Mouse (Mus musculus): ENCODE results near the gene Tlcd1. TPM values are rescaled to one million over a fixed set of nuclear protein-coding genes. Genes with fewer than 3 reads are reported as not detected.

Tlcd1 gene
- polyA plus RNA-seq, 1 experiment: 12.2 TPM

GRCm38 (mm10) chr11:78204287-78204686 is 27.8 kb downstream of the Tlcd1 start:
- H3K27ac ChIP-seq (ENCODE audit: insufficient read depth, low read length): no peak overlapping the region
- H3K27me3 ChIP-seq (ENCODE audit: control insufficient read depth, insufficient read depth, low read length, poor library complexity, severe bottlenecking): no peaks in the 10 kb centered on the region
- TF ChIP-seq POLR2A (IDR thresholded peaks at IDR 0.05; ENCODE audit: insufficient read depth, low read length): no peak
- TF ChIP-seq EP300 (IDR thresholded peaks at IDR 0.05; ENCODE audit: insufficient read depth, low read depth, low read length): no peak
- no peak for TF ChIP-seq CTCF (IDR thresholded peaks at IDR 0.05; ENCODE audit: low read depth, low read length)
- H3K4me3 ChIP-seq (ENCODE audit: low read depth, low read length): no peak overlapping the region
- peaks cover 31% of the 10 kb centered on the region for H3K36me3 ChIP-seq (ENCODE audit: control insufficient read depth, insufficient read depth, low read length, poor library complexity, severe bottlenecking)
- no peaks in the 10 kb centered on the region for H3K9me3 ChIP-seq (replicated peaks; ENCODE audit: control insufficient read depth, insufficient read depth, low read length, poor library complexity, severe bottlenecking)
- no peak overlapping the region for H3K9ac ChIP-seq (ENCODE audit: low read depth, poor library complexity, severe bottlenecking)
- no peaks in the 10 kb centered on the region for H3K4me1 ChIP-seq (ENCODE audit: control insufficient read depth, insufficient read depth, low read length)

DNA sequence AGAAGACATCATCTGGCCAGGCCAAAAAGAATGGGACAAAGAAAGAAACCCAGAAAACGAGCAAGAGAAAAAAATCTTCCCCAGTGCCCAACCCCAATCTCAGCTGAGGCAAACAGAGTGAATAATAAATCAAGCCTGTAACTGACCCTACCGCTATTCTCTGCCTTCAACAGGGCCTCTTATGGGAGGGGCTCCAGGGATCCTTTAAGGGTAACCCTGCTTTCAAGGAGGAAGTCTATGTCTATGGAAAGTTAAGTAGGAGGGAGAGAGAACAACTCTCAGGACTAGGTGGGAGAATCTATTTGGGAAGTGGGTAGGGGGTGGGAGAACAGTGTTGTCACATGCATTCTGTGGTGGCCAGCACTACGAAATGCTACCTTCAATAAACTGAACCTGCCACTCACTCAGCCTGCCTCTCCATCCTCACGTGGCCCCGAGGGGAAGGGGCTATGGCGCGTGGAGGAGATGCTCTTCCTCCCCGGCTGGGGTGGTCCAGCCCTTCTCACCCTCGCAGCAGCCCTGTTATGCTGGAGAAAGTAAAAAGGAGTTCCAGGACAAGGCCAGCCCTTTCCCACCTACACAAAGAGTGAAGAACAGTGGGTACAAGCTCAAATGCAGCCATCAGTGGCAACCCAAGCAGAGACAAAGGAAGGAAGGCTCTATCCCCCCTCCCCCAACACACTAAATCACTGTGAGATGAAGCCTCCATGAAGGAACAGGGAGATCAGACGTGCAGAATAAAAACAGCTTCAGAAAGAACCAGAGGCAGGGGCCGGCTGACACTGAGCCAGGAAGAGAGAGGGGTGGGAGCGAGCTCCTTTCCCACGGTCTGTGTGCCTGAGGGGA is 29.1 kb downstream of the Tlcd1 start:
- H3K9ac ChIP-seq (ENCODE audit: low read depth, poor library complexity, severe bottlenecking): no peak overlapping the region
- TF ChIP-seq EP300 (IDR thresholded peaks at IDR 0.05; ENCODE audit: insufficient read depth, low read depth, low read length) (no peak), CTCF (IDR thresholded peaks at IDR 0.05; ENCODE audit: low read depth, low read length) (no peak), POLR2A (IDR thresholded peaks at IDR 0.05; ENCODE audit: insufficient read depth, low read length) (no peak)
- H3K36me3 ChIP-seq (ENCODE audit: control insufficient read depth, insufficient read depth, low read length, poor library complexity, severe bottlenecking): peaks cover 42% of the 10 kb centered on the region
- H3K27ac ChIP-seq (ENCODE audit: insufficient read depth, low read length): no peak overlapping the region
- no peaks in the 10 kb centered on the region for H3K27me3 ChIP-seq (ENCODE audit: control insufficient read depth, insufficient read depth, low read length, poor library complexity, severe bottlenecking)
- H3K9me3 ChIP-seq (replicated peaks; ENCODE audit: control insufficient read depth, insufficient read depth, low read length, poor library complexity, severe bottlenecking): no peaks in the 10 kb centered on the region
- H3K4me3 ChIP-seq (ENCODE audit: low read depth, low read length): no peak overlapping the region
- H3K4me1 ChIP-seq (ENCODE audit: control insufficient read depth, insufficient read depth, low read length): no peaks in the 10 kb centered on the region

DNA sequence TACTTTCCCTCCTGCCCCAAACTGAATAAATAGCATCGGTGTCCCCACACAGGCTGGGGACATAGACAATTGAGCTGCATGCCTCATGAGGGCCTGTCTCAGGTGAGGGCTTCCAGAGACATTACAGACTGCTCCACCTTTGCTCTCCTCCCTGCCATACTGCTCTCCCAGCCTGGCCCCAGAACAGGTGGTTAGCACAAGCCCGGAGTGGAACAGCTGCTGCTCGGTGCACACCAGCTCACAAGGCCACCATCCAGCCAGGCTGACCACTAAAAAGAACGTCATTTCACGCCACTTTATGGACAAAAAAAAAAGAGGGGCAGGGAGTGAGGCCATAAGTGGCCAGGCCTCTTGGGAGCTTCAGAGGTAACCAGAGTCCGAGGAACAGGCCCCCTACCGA is 30.7 kb downstream of the Tlcd1 start:
- H3K36me3 ChIP-seq (ENCODE audit: control insufficient read depth, insufficient read depth, low read length, poor library complexity, severe bottlenecking): peaks cover 52% of the 10 kb centered on the region
- H3K27me3 ChIP-seq (ENCODE audit: control insufficient read depth, insufficient read depth, low read length, poor library complexity, severe bottlenecking): no peaks in the 10 kb centered on the region
- no peaks in the 10 kb centered on the region for H3K9me3 ChIP-seq (replicated peaks; ENCODE audit: control insufficient read depth, insufficient read depth, low read length, poor library complexity, severe bottlenecking)

DNA sequence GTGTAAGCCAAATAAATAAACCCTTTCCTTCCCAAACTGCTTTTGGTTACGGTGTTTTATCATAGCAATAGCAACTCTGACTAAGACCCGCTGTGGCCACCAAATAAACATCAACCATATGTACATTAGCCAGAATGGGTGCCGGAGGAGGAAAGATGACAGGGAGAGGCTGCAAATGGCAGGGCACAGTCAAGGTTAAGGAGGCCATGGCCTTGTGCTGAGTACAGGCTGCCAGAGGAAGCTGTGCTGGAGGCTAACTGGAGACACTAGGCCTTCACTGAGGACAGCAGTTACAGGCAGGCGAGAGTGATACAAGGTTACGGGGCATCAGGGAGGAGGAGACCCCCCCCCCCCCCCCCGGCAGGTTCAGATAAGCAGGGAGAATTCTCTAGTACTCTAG is 33.4 kb downstream of the Tlcd1 start:
- H3K4me3 ChIP-seq (ENCODE audit: low read depth, low read length): no peak overlapping the region
- H3K27ac ChIP-seq (ENCODE audit: insufficient read depth, low read length): no peak overlapping the region
- H3K4me1 ChIP-seq (ENCODE audit: control insufficient read depth, insufficient read depth, low read length): no peaks in the 10 kb centered on the region
- no peak for TF ChIP-seq EP300 (IDR thresholded peaks at IDR 0.05; ENCODE audit: insufficient read depth, low read depth, low read length)
- no peak for TF ChIP-seq POLR2A (IDR thresholded peaks at IDR 0.05; ENCODE audit: insufficient read depth, low read length)
- TF ChIP-seq CTCF (IDR thresholded peaks at IDR 0.05; ENCODE audit: low read depth, low read length): no peak
- H3K36me3 ChIP-seq (ENCODE audit: control insufficient read depth, insufficient read depth, low read length, poor library complexity, severe bottlenecking): peaks cover 74% of the 10 kb centered on the region
- no peak overlapping the region for H3K9ac ChIP-seq (ENCODE audit: low read depth, poor library complexity, severe bottlenecking)
- H3K9me3 ChIP-seq (replicated peaks; ENCODE audit: control insufficient read depth, insufficient read depth, low read length, poor library complexity, severe bottlenecking): no peaks in the 10 kb centered on the region
- H3K27me3 ChIP-seq (ENCODE audit: control insufficient read depth, insufficient read depth, low read length, poor library complexity, severe bottlenecking): no peaks in the 10 kb centered on the region

More for the DNA sequence above, 30.7 kb downstream of the Tlcd1 start:
- TF ChIP-seq POLR2A (IDR thresholded peaks at IDR 0.05; ENCODE audit: insufficient read depth, low read length): no peak
- TF ChIP-seq CTCF (IDR thresholded peaks at IDR 0.05; ENCODE audit: low read depth, low read length): no peak
- no peak for TF ChIP-seq EP300 (IDR thresholded peaks at IDR 0.05; ENCODE audit: insufficient read depth, low read depth, low read length)
- H3K9ac ChIP-seq (ENCODE audit: low read depth, poor library complexity, severe bottlenecking): no peak overlapping the region
- H3K4me3 ChIP-seq (ENCODE audit: low read depth, low read length): no peak overlapping the region
- no peak overlapping the region for H3K27ac ChIP-seq (ENCODE audit: insufficient read depth, low read length)
- H3K4me1 ChIP-seq (ENCODE audit: control insufficient read depth, insufficient read depth, low read length): no peaks in the 10 kb centered on the region

GRCm38 (mm10) chr11:78210615-78211014 is 34.1 kb downstream of the Tlcd1 start:
- no peak overlapping the region for H3K27ac ChIP-seq (ENCODE audit: insufficient read depth, low read length)
- no peaks in the 10 kb centered on the region for H3K27me3 ChIP-seq (ENCODE audit: control insufficient read depth, insufficient read depth, low read length, poor library complexity, severe bottlenecking)
- H3K9ac ChIP-seq (ENCODE audit: low read depth, poor library complexity, severe bottlenecking): no peak overlapping the region
- TF ChIP-seq EP300 (IDR thresholded peaks at IDR 0.05; ENCODE audit: insufficient read depth, low read depth, low read length): no peak
- no peak for TF ChIP-seq CTCF (IDR thresholded peaks at IDR 0.05; ENCODE audit: low read depth, low read length)
- no peak for TF ChIP-seq POLR2A (IDR thresholded peaks at IDR 0.05; ENCODE audit: insufficient read depth, low read length)
- no peaks in the 10 kb centered on the region for H3K9me3 ChIP-seq (replicated peaks; ENCODE audit: control insufficient read depth, insufficient read depth, low read length, poor library complexity, severe bottlenecking)
- no peak overlapping the region for H3K4me3 ChIP-seq (ENCODE audit: low read depth, low read length)
- H3K4me1 ChIP-seq (ENCODE audit: control insufficient read depth, insufficient read depth, low read length): no peaks in the 10 kb centered on the region
- H3K36me3 ChIP-seq (ENCODE audit: control insufficient read depth, insufficient read depth, low read length, poor library complexity, severe bottlenecking): peaks cover 80% of the 10 kb centered on the region

DNA sequence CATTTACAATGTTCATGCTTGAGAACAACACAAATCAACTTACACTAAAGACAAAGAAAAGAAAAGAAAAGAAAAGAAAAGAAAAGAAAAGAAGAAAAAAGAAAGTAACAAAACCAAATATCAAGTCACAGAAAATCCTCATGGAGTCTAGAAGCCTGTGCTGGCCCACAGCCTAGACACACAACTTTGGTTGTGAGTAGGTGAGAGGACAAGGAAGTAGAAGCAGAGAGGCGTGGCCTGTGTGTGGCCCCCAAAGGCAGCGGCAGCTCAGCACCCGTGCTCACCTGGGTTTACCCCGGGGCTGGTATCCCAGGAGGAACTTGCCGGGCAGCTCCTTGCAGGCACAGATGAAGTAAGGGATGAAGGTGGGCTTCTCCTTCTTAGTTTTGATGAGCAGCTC is 35.0 kb downstream of the Tlcd1 start:
- Histone ChIP-seq H3K27ac (ENCODE audit: insufficient read depth, low read length) (no peak overlapping the region), H3K9ac (ENCODE audit: low read depth, poor library complexity, severe bottlenecking) (no peak overlapping the region), H3K4me3 (ENCODE audit: low read depth, low read length) (no peak overlapping the region), H3K36me3 (ENCODE audit: control insufficient read depth, insufficient read depth, low read length, poor library complexity, severe bottlenecking) (peaks cover 84% of the 10 kb centered on the region), H3K9me3 (replicated peaks; ENCODE audit: control insufficient read depth, insufficient read depth, low read length, poor library complexity, severe bottlenecking) (no peaks in the 10 kb centered on the region), H3K27me3 (ENCODE audit: control insufficient read depth, insufficient read depth, low read length, poor library complexity, severe bottlenecking) (no peaks in the 10 kb centered on the region), H3K4me1 (ENCODE audit: control insufficient read depth, insufficient read depth, low read length) (no peaks in the 10 kb centered on the region)
- TF ChIP-seq CTCF (IDR thresholded peaks at IDR 0.05; ENCODE audit: low read depth, low read length): no peak
- no peak for TF ChIP-seq EP300 (IDR thresholded peaks at IDR 0.05; ENCODE audit: insufficient read depth, low read depth, low read length)
- no peak for TF ChIP-seq POLR2A (IDR thresholded peaks at IDR 0.05; ENCODE audit: insufficient read depth, low read length)
